Mouse (Mus musculus): ENCODE measurements at regions not wholly inside any gene's neighbourhood (a gene's known extent, or its start where the extent isn't known, plus 50 kb on each side); places are given as distances from the start of the nearest gene placed in this dataset.

- no peaks in the 10 kb centered on the region for H3K27me3 ChIP-seq (ENCODE audit: control insufficient read depth in 1 of 2, insufficient read depth in 2 of 2, low read length in 2 of 2)
Observed at GRCm38 (mm10) chr10:37842820-37843219, 704.1 kb upstream of the Marcks start.

GRCm38 (mm10) chr10:37841842-37842241 lies 703.1 kb upstream of the Marcks start:
- no peaks in the 10 kb centered on the region for H3K4me1 ChIP-seq (ENCODE audit: control insufficient read depth in 1 of 2, insufficient read depth in 2 of 2, low read length in 2 of 2)
- no peaks in the 10 kb centered on the region for H3K9me3 ChIP-seq (replicated peaks; ENCODE audit: insufficient read depth, low read length)
- TF ChIP-seq ETS1 (IDR thresholded peaks at IDR 0.05; ENCODE audit: low read depth, low read length), result no peak
- no peak for TF ChIP-seq POLR2AphosphoS5 (IDR thresholded peaks at IDR 0.05; ENCODE audit: borderline replicate concordance, low read depth, low read length)
- TF ChIP-seq KAT2A (conservative IDR thresholded peaks at IDR 0.05; ENCODE audit: low read depth, low read length), result no peak
- TF ChIP-seq CTCF (IDR thresholded peaks at IDR 0.05 in 2 of 3, conservative IDR thresholded peaks at IDR 0.05 in 1 of 3; ENCODE audit: control insufficient read depth in 1 of 3, insufficient read depth in 1 of 3, low read depth in 2 of 3, low read length in 3 of 3, poor library complexity in 1 of 3, severe bottlenecking in 1 of 3), result no peak
- TF ChIP-seq HCFC1 (IDR thresholded peaks at IDR 0.05; ENCODE audit: low read depth, low read length), result no peak
- TF ChIP-seq UBTF (IDR thresholded peaks at IDR 0.05; ENCODE audit: borderline replicate concordance, insufficient read depth, low read depth, low read length), result no peak
- TF ChIP-seq BHLHE40 (IDR thresholded peaks at IDR 0.05; ENCODE audit: borderline replicate concordance, low read depth, low read length), result no peak
- TF ChIP-seq GABPA (IDR thresholded peaks at IDR 0.05; ENCODE audit: low read depth, low read length), result no peak
- no peak for TF ChIP-seq POLR2A (IDR thresholded peaks at IDR 0.05; ENCODE audit: control insufficient read depth in 1 of 2, insufficient read depth in 1 of 2, low read depth in 1 of 2, low read length in 2 of 2, poor library complexity in 1 of 2)
- TF ChIP-seq ZC3H11A (IDR thresholded peaks at IDR 0.05; ENCODE audit: low read depth, low read length), result no peak
- no peak for DNase-seq (ENCODE audit: low read depth, low spot score)
- no peak overlapping the region for H3K27ac ChIP-seq (ENCODE audit: control insufficient read depth, low read depth, low read length)
- no peaks in the 10 kb centered on the region for H3K79me2 ChIP-seq (ENCODE audit: control insufficient read depth, insufficient read depth, low read length, poor library complexity)
- H3K9ac ChIP-seq (ENCODE audit: control insufficient read depth, low read depth, low read length, poor library complexity, severe bottlenecking), result no peak overlapping the region
- no peak overlapping the region for H3K4me3 ChIP-seq (ENCODE audit: control insufficient read depth in 1 of 2, insufficient read depth in 1 of 2, low read depth in 2 of 2, low read length in 2 of 2)
- H3K36me3 ChIP-seq (ENCODE audit: control insufficient read depth in 1 of 2, insufficient read depth in 2 of 2, low read length in 2 of 2), result no peaks in the 10 kb centered on the region
- H3K27me3 ChIP-seq (ENCODE audit: control insufficient read depth in 1 of 2, insufficient read depth in 2 of 2, low read length in 2 of 2), result no peaks in the 10 kb centered on the region

More at GRCm38 (mm10) chr10:37842820-37843219, 704.1 kb upstream of the Marcks start:
- no peak for DNase-seq (ENCODE audit: low read depth, low spot score)
- Histone ChIP-seq H3K4me1 (ENCODE audit: control insufficient read depth in 1 of 2, insufficient read depth in 2 of 2, low read length in 2 of 2) (no peaks in the 10 kb centered on the region), H3K36me3 (ENCODE audit: control insufficient read depth in 1 of 2, insufficient read depth in 2 of 2, low read length in 2 of 2) (no peaks in the 10 kb centered on the region), H3K79me2 (ENCODE audit: control insufficient read depth, insufficient read depth, low read length, poor library complexity) (no peaks in the 10 kb centered on the region), H3K9ac (ENCODE audit: control insufficient read depth, low read depth, low read length, poor library complexity, severe bottlenecking) (no peak overlapping the region), H3K27ac (ENCODE audit: control insufficient read depth, low read depth, low read length) (no peak overlapping the region), H3K4me3 (ENCODE audit: control insufficient read depth in 1 of 2, insufficient read depth in 1 of 2, low read depth in 2 of 2, low read length in 2 of 2) (no peak overlapping the region), H3K9me3 (replicated peaks; ENCODE audit: insufficient read depth, low read length) (no peaks in the 10 kb centered on the region)
- TF ChIP-seq USF2 (IDR thresholded peaks at IDR 0.05; ENCODE audit: borderline replicate concordance in 1 of 2, insufficient read depth in 1 of 2, low read depth in 1 of 2, low read length in 2 of 2), result no peak
- TF ChIP-seq ZKSCAN1 (IDR thresholded peaks at IDR 0.05; ENCODE audit: low read depth, low read length), result no peak
- TF ChIP-seq KAT2A (conservative IDR thresholded peaks at IDR 0.05; ENCODE audit: low read depth, low read length), result no peak
- no peak for TF ChIP-seq GATA1 (IDR thresholded peaks at IDR 0.05; ENCODE audit: low read depth, low read length)
- no peak for TF ChIP-seq RCOR1 (IDR thresholded peaks at IDR 0.05; ENCODE audit: low read depth, low read length)
- no peak for TF ChIP-seq MXI1 (IDR thresholded peaks at IDR 0.05; ENCODE audit: low read depth, low read length)
- TF ChIP-seq ZMIZ1 (IDR thresholded peaks at IDR 0.05; ENCODE audit: low read depth, low read length), result no peak
- TF ChIP-seq POLR2A (IDR thresholded peaks at IDR 0.05; ENCODE audit: control insufficient read depth in 1 of 2, insufficient read depth in 1 of 2, low read depth in 1 of 2, low read length in 2 of 2, poor library complexity in 1 of 2), result no peak
- no peak for TF ChIP-seq MAFK (IDR thresholded peaks at IDR 0.05; ENCODE audit: borderline replicate concordance, low read depth, low read length)
- no peak for TF ChIP-seq USF1 (IDR thresholded peaks at IDR 0.05; ENCODE audit: low read depth, low read length)
- TF ChIP-seq E2F4 (IDR thresholded peaks at IDR 0.05; ENCODE audit: borderline replicate concordance, low read depth, low read length), result no peak
- TF ChIP-seq POLR2AphosphoS5 (IDR thresholded peaks at IDR 0.05; ENCODE audit: borderline replicate concordance, low read depth, low read length), result no peak
